Mouse (Mus musculus): Measurements from ENCODE around the gene Smyd5. TPM values are rescaled to one million over a fixed set of nuclear protein-coding genes. Genes with fewer than 3 reads are reported as not detected.

Gene Smyd5
- total RNA-seq, 2 experiments from 2014 or later = 21.6 to 22.7 TPM

DNA sequence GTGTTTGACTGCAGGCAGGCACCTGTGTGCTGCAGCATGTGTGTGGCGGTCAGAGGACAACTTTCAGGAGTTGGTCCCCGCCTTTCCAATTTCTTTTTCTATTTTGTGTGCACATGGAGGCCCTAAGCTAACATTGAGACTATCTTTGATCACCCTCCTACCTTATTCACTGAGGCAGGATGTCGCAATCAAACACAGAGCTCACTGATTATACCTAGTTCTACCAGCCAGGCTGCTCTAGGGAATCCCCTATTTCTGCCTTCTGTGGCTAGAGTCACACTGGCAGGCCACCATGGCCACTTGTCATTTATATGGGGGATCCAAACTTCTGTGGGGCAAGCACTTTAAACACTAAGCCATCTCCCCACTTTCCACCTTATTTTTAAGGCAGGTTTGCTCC lies 57.9 kb downstream of the Smyd5 start:
- no peak for DNase-seq (ENCODE audit: low spot score in 2 of 2)

DNA sequence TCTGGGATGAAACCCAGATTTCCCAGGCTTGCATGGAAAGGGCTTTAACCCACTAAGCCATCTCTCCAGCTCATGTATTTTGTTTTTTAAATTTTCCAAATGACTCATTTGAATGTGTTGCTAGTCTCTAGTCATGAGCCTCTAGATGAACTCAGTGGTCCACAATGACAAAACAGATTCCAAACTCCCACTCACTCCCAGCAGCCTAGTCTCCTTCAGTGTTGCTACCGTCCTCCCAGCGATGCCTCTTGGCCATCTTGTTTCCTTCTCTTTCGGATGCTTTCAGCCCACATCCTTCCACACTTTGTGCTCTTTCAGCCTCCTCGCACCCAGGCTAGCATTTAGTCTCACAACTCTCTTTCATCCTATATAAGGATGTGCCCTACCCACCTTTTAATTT lies 58.5 kb downstream of the Smyd5 start:
- no peak for DNase-seq (ENCODE audit: low spot score in 2 of 2)

DNA sequence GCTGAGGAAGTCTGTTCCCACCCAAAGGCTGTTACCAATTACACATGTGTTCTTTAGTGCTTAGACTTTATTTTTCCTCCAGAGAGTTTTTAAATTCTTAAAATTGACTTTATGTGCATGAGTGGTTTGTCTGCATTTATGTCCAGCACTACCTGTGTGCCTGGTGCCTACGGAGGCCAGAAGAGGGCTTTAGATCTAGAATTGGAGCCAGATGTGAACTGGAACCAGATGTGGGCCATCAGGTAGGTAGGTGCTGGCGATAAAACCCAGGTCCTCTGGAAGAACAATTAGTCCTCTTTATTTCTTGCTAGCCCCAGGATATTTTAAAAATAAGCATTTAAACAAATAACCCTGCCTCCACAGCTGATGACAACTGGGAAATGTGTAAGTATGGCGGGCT lies 59.8 kb downstream of the Smyd5 start:
- DNase-seq (ENCODE audit: low spot score in 2 of 2) = no peak

Other genes starting within 250 kb of the Smyd5 start
- gene Emx1, start 244.6 kb upstream of the Smyd5 start, total RNA-seq (2021) = not detected
- 1 to 10 TPM; 4.7 to 5.4 TPM for gene Sfxn5, start 98.6 kb upstream of the Smyd5 start, total RNA-seq (2021)
- gene Rab11fip5, start 57.4 kb upstream of the Smyd5 start, total RNA-seq (2021) = 10 to 100 TPM; 49.3 to 50.8 TPM
- not detected for gene Noto, start 8.1 kb upstream of the Smyd5 start, total RNA-seq (2021)
- 100 to 1,000 TPM; 194 to 199 TPM for gene Cct7, start 19.5 kb downstream of the Smyd5 start, total RNA-seq (2021)
- gene Pradc1, start 20.0 kb downstream of the Smyd5 start, total RNA-seq (2021) = 10 to 100 TPM; 27.6 to 28.1 TPM
- under 1 TPM; 0.08 to 0.10 TPM for gene Fbxo41, start 71.0 kb downstream of the Smyd5 start, total RNA-seq (2021)
- gene Egr4, start 81.6 kb downstream of the Smyd5 start, total RNA-seq (2021) = not detected
- gene Alms1, start 155.5 kb downstream of the Smyd5 start, total RNA-seq (2021) = 1 to 10 TPM; 6.1 to 6.5 TPM